Comparison of ENCODE assay signal across 28 mouse cellular contexts in genomic region chr17:56855421-56855820, GRCm38 (mm10). TPM values are rescaled to one million over a fixed set of nuclear protein-coding genes. Genes with fewer than 3 reads are reported as not detected.
A peak's percentile ranks its signal among the peaks of the same experiment; 100 is the strongest.
DNase-seq lines count a peak whose midpoint lies in the region; ATAC-seq and TF ChIP-seq lines count a peak whose summit lies in the region.
"Had no signal": no experiment of that assay in that cellular context is flagged by ENCODE, and none has a peak within 500 bp of the region (broad histone marks: within the 10 kb centered on the region; RNA-seq: fewer than 3 reads in every experiment).

No protein-coding gene starts in this region.

- no peaks in the 10 kb centered on the region for H3K9me3 ChIP-seq in MEL (replicated peaks; ENCODE audit: insufficient read depth, low read length)
- H3K9me3 ChIP-seq: embryonic facial prominence, embryonic 13.5 days; embryonic facial prominence, embryonic 15.5 days; forebrain, embryonic 10.5 days; forebrain, embryonic 12.5 days had no signal

- TF ChIP-seq RAD21 in MEL (IDR thresholded peaks at IDR 0.05; ENCODE audit: low read depth, low read length): no peak

- peak; percentile 30; the same call in 1 of the 2 replicates for ATAC-seq in common myeloid progenitor, adult 5-6 weeks (replicated peaks; ENCODE audit: low read depth, poor library complexity, severe bottlenecking)
- ATAC-seq in hematopoietic stem cell, adult 5-6 weeks (replicated peaks in 1 of 2; ENCODE audit: insufficient read depth in 1 of 2, low FRiP score in 2 of 2, low TSS enrichment in 1 of 2, low read depth in 1 of 2, poor library complexity in 2 of 2, severe bottlenecking in 2 of 2): peak; percentile 6 to 43; a peak in 3 of 4 replicates
- ATAC-seq in megakaryocyte progenitor cell, adult 5-6 weeks (replicated peaks; ENCODE audit: poor library complexity): peak; percentile 47
- ATAC-seq: forebrain, embryonic 14.5 days; forebrain, postnatal 0 days had no signal

- H3K36me3 ChIP-seq in MEL (ENCODE audit: control insufficient read depth in 1 of 2, insufficient read depth in 2 of 2, low read length in 2 of 2): peaks cover 0 to 5% of the 10 kb centered on the region in 2 experiments; a peak in 2 of 4 replicates
- H3K36me3 ChIP-seq: embryonic facial prominence, embryonic 13.5 days; embryonic facial prominence, embryonic 15.5 days; forebrain, embryonic 10.5 days; forebrain, embryonic 12.5 days had no signal

- TF ChIP-seq EP300 in MEL (IDR thresholded peaks at IDR 0.05; ENCODE audit: low read depth in 1 of 2, low read length in 2 of 2): 0 out of 4 replicates have a peak, but pooled peaks of 1 of the 2 experiments have one; percentile 16

- DNase-seq in MEL (ENCODE audit: low read depth, low spot score): peak; percentile 56
- no peak for DNase-seq in kidney, adult 11 months
- DNase-seq in embryo, embryonic 9.5 days (ENCODE audit: extremely low spot score): no peak
- DNase-seq in B cell, adult 2 months: no peak
- DNase-seq in right cerebral cortex, adult 2 months (ENCODE audit: low spot score in 2 of 2): no peak
- DNase-seq: adrenal gland, adult 2 months; adrenal gland, postnatal 10 days; adrenal gland, postnatal 25 days; cerebellum, adult 11 months; cerebellum, adult 18-20 months; cerebellum, adult 8-10 months; cerebellum, adult 9-11 months; cerebellum, postnatal 14 days; cerebellum, postnatal 36 days; forebrain, postnatal 0 days had no signal

- no peaks in the 10 kb centered on the region for H3K27me3 ChIP-seq in MEL (ENCODE audit: control insufficient read depth in 1 of 2, insufficient read depth in 2 of 2, low read length in 2 of 2)
- H3K27me3 ChIP-seq: embryonic facial prominence, embryonic 13.5 days; embryonic facial prominence, embryonic 15.5 days; forebrain, embryonic 12.5 days had no signal

- no peak for TF ChIP-seq CTCF in MEL (IDR thresholded peaks at IDR 0.05 in 2 of 3, conservative IDR thresholded peaks at IDR 0.05 in 1 of 3; ENCODE audit: control insufficient read depth in 1 of 3, insufficient read depth in 1 of 3, low read depth in 2 of 3, low read length in 3 of 3, poor library complexity in 1 of 3, severe bottlenecking in 1 of 3)

- no peak overlapping the region for H3K27ac ChIP-seq in MEL (ENCODE audit: control insufficient read depth, low read depth, low read length)
- H3K27ac ChIP-seq: embryonic facial prominence, embryonic 13.5 days; embryonic facial prominence, embryonic 15.5 days; forebrain, embryonic 10.5 days; forebrain, embryonic 12.5 days had no signal

- no peak for TF ChIP-seq POLR2A in MEL (IDR thresholded peaks at IDR 0.05; ENCODE audit: control insufficient read depth in 1 of 2, insufficient read depth in 1 of 2, low read depth in 1 of 2, low read length in 2 of 2, poor library complexity in 1 of 2)

- no peak overlapping the region for H3K9ac ChIP-seq in MEL (ENCODE audit: control insufficient read depth, low read depth, low read length, poor library complexity, severe bottlenecking)
- H3K9ac ChIP-seq: embryonic facial prominence, embryonic 13.5 days; embryonic facial prominence, embryonic 15.5 days; forebrain, embryonic 12.5 days; forebrain, postnatal 0 days had no signal

- no peaks in the 10 kb centered on the region for H3K79me2 ChIP-seq in MEL (ENCODE audit: control insufficient read depth, insufficient read depth, low read length, poor library complexity)

- no peak overlapping the region for H3K4me3 ChIP-seq in MEL (ENCODE audit: control insufficient read depth in 1 of 2, insufficient read depth in 1 of 2, low read depth in 2 of 2, low read length in 2 of 2)
- H3K4me3 ChIP-seq: embryonic facial prominence, embryonic 13.5 days; embryonic facial prominence, embryonic 15.5 days; erythroblast, embryonic 14.5 days; forebrain, embryonic 10.5 days; forebrain, embryonic 12.5 days had no signal

- H3K4me1 ChIP-seq in MEL (ENCODE audit: control insufficient read depth in 1 of 2, insufficient read depth in 2 of 2, low read length in 2 of 2): peaks cover 8 to 10% of the 10 kb centered on the region in 2 experiments; a peak in 3 of 4 replicates
- H3K4me1 ChIP-seq: embryonic facial prominence, embryonic 13.5 days; embryonic facial prominence, embryonic 15.5 days; forebrain, embryonic 10.5 days; forebrain, embryonic 12.5 days had no signal

TF ChIP-seq in MEL, 35 proteins besides CTCF, POLR2A, EP300 and RAD21:
- TF ChIP-seq ZNF384 (IDR thresholded peaks at IDR 0.05; ENCODE audit: low read depth, low read length) (no peak), SIN3A (IDR thresholded peaks at IDR 0.05; ENCODE audit: low read length) (no peak), E2F4 (IDR thresholded peaks at IDR 0.05; ENCODE audit: borderline replicate concordance, low read depth, low read length) (no peak), USF1 (IDR thresholded peaks at IDR 0.05; ENCODE audit: low read depth, low read length) (no peak), KAT2A (conservative IDR thresholded peaks at IDR 0.05; ENCODE audit: low read depth, low read length) (no peak), ETS1 (IDR thresholded peaks at IDR 0.05; ENCODE audit: low read depth, low read length) (0 out of 2 replicates have a peak, but pooled peaks have one; percentile 15), BHLHE40 (IDR thresholded peaks at IDR 0.05; ENCODE audit: borderline replicate concordance, low read depth, low read length) (peak; percentile 31; the same call in 1 of the 2 replicates), MAFK (IDR thresholded peaks at IDR 0.05; ENCODE audit: borderline replicate concordance, low read depth, low read length) (no peak), TAL1 (IDR thresholded peaks at IDR 0.05; ENCODE audit: low read length) (peak; percentile 40), ZC3H11A (IDR thresholded peaks at IDR 0.05; ENCODE audit: low read depth, low read length) (no peak), CHD2 (IDR thresholded peaks at IDR 0.05; ENCODE audit: low read length) (no peak), MXI1 (IDR thresholded peaks at IDR 0.05; ENCODE audit: low read depth, low read length) (no peak), GABPA (IDR thresholded peaks at IDR 0.05; ENCODE audit: low read depth, low read length) (no peak), TCF12 (IDR thresholded peaks at IDR 0.05; ENCODE audit: low read depth, low read length) (0 out of 2 replicates have a peak, but pooled peaks have one; percentile 8)

RNA-seq across cellular contexts. Expression of gene Acsbg2, which starts 18.8 kb away (rescaled TPM):
- total RNA-seq in MEL (2012; rRNA removed): not detected in 2 replicates
- not detected for polyA plus RNA-seq in MEL (2012; ENCODE audit: insufficient read depth in 1 of 2, insufficient read length in 2 of 2, low read depth in 1 of 2, low replicate concordance in 2 of 2, missing spikeins in 1 of 2)
- total RNA-seq in common myeloid progenitor, adult 5-6 weeks (2017): not detected in 2 replicates
- not detected in 2 replicates for total RNA-seq in hematopoietic stem cell, adult 5-6 weeks (2017)
- not detected in 2 replicates for total RNA-seq in megakaryocyte progenitor cell, adult 5-6 weeks (2015)
- not detected in 2 replicates for total RNA-seq in megakaryocyte progenitor cell, adult 5-6 weeks (2017)
- total RNA-seq: forebrain, postnatal 0 days had no signal
- polyA plus RNA-seq: brain, embryonic 14.5 days; C2C12; cortical plate, adult 2 months; embryonic facial prominence, embryonic 11.5 days; embryonic facial prominence, embryonic 13.5 days; erythroblast, embryonic 14.5 days; forebrain, embryonic 10.5 days; forebrain, embryonic 12.5 days; forebrain, embryonic 14.5 days; forebrain, postnatal 0 days had no signal

RNA-seq across cellular contexts. Expression of gene 1700061G19Rik, which starts 19.9 kb away (rescaled TPM):
- 0.26 and 0.27 TPM in 2 replicates for total RNA-seq in MEL (2012; rRNA removed)
- polyA plus RNA-seq in MEL (2012; ENCODE audit: insufficient read depth in 1 of 2, insufficient read length in 2 of 2, low read depth in 1 of 2, low replicate concordance in 2 of 2, missing spikeins in 1 of 2): under 1 TPM in 1 of 2 experiments, not detected in 1; 0.68 TPM
- 0.05 TPM in 1 of 2 replicates, not detected in the other for total RNA-seq in common myeloid progenitor, adult 5-6 weeks (2017)
- total RNA-seq in hematopoietic stem cell, adult 5-6 weeks (2017): 0.44 TPM in 1 of 2 replicates, not detected in the other
- total RNA-seq in megakaryocyte progenitor cell, adult 5-6 weeks (2015): 0.07 TPM in 1 of 2 replicates, not detected in the other
- total RNA-seq in megakaryocyte progenitor cell, adult 5-6 weeks (2017): not detected in 2 replicates
- polyA plus RNA-seq: erythroblast, embryonic 14.5 days had no signal

RNA-seq across cellular contexts. Expression of gene Rfx2, which starts 24.6 kb away (rescaled TPM):
- 7.5 and 8.7 TPM in 2 replicates for total RNA-seq in MEL (2012; rRNA removed)
- polyA plus RNA-seq in MEL (2012; ENCODE audit: insufficient read depth in 1 of 2, insufficient read length in 2 of 2, low read depth in 1 of 2, low replicate concordance in 2 of 2, missing spikeins in 1 of 2): 10 to 100 TPM in 1 of 2 experiments, not detected in 1; 29.2 TPM
- total RNA-seq in common myeloid progenitor, adult 5-6 weeks (2017): 7.6 and 7.7 TPM in 2 replicates
- 5.0 and 5.1 TPM in 2 replicates for total RNA-seq in hematopoietic stem cell, adult 5-6 weeks (2017)
- 6.4 and 8.8 TPM in 2 replicates for total RNA-seq in megakaryocyte progenitor cell, adult 5-6 weeks (2015)
- total RNA-seq in megakaryocyte progenitor cell, adult 5-6 weeks (2017): 4.8 and 5.0 TPM in 2 replicates
